Mouse (Mus musculus) lung, adult 10 weeks (tissue): ENCODE measurements around the gene Pga5. TPM values are rescaled to one million over a fixed set of nuclear protein-coding genes. Genes with fewer than 3 reads are reported as not detected.

Experiments
- polyA plus RNA-seq: library from polyadenylated mRNA; stranded (reverse); fragments of 350-450 nt; fragmentation: Illumina TruSeq; extraction: RNeasy Lipid Tissue Mini Kit (QIAGEN cat#74804); gene quantifications from one replicate; pipeline ENCODE4 v1.2.3, GENCODE M21; 2014; ENCODE audit warnings: low read depth, low replicate concordance; ENCODE audit not compliant: insufficient read depth

Pga5 gene
- polyA plus RNA-seq, result not detected

DNA sequence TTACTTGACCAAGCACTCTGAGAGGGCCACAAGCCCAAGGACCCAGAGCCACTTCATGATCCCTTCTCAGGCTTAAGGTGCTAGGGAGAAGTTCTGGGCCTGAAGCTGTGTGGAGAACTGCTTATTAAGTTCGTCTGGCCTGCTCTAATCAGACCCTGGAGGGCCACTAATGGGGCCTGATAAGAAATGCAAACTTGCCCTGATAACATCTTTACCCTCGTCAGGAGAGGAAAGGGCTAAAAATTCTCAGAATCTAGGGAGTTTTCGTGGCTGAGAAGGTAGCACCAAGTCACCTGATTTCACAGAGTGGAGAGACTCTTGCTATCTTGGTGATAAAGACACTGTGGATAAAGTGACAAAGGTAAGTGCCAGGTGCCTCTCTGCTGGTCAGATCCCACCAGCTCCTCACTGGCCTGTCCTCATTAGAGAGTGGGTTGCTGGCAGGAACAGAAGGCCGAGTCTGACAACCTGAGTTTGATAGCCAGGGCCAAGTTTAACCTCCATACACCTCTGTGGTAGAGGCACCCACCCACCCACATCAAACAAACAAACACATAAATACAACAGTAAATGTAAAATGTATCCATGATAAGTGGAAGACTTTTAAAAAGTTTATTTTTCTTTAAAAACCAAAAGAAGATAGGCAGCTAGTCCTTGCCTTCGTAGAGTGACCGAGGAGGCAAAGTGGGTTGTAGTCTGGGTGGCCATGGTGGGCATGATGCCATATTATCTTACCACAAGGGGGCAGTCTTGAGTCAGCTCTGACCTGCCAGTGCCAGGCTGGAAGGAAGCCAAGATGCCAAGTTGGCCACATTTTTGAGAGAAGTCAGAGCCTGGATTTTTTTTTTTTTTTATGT, at the start of gene Pga5:
Pga5 (minus strand) TSS at position 157 of the 857 bp plus-strand sequence.

DNA sequence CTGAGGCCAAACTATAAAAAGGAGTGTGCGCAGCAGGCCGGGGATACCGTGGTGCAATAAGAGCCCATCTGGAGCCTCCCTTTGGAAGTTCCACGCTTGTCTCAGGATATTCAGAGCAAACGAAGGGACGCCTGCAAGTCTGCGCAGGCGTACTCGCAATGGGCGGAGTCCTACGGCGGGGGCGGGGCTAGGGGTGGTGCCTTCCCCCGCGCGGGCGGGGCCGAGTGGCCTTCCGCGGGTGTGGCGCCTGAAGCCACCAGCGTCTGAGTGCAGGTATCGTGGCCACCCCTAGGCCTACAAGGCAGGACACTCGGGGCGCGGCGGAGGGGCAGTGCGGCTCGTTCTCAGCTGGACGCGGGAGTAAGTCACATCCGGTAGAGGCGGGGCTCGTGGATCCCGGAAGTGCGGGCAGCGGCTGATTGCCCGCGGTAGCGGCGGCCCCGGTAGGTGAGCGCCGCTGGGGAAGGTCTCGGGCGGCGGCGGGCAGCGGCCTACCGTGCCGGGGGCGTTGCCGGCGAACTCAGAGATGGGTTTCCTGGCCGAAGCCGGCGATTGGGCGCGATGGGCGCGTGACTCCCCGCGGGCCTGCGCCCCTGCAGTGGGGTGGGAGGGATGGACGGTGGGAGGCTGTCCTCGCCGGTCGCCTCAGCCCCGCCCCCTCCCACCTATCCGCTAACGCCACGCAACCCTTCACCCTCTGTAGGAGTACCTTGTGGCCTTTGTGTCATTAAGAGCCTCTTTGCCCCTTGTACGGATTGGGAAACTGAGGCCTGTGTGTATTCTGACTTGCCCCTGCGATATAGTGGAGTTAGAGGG, 10.9 kb upstream of the Pga5 start, which contains the start of gene Vps37c:
Vps37c (plus strand) TSS at position 199 of the 816 bp plus-strand sequence.

DNA sequence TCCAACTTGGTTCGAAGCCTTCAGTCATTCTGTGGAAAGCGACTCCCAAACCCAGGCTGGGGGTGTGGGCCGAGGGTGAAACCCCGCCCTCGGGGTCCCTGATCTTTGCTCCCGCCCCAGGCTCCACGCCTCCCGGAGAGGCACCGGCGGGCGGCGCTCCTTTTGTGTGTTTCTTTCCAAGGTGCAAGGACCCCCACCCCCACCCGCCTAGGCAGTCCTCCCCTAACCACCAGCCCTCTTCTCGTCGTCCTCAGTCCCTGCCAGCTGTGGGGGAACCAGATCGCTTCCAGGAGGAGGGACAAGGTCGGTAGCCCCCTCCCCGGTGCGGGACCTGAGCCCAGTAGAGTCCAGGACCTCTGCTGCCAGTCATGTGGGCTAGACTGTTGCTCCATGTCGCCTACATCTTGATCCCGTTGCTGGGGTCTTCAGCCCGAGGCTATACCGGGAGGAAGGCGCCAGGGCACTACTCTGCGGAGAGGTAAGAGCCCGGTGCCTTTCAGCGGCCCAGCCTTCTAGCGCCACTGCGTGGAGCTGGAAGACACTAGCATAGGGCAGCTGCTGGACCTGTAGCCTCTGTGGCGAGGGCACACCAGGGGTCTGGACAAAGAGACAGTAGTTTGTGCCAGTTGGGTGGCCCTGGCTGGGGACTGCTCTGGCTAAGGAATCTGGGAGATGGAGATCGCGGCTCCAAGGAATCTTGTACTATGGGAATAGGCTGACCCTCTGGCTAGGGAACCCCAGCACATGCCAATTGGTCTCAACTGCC, 43.6 kb downstream of the Pga5 start, which contains the start of gene Vwce:
Vwce (plus strand) TSS at position 108 of the 766 bp plus-strand sequence.

Other genes with a start within 250 kb of the Pga5 start
- gene Lrrc10b, start 220.6 kb downstream of the Pga5 start, polyA plus RNA-seq, result 10.1 TPM
- gene Ppp1r32, start 195.1 kb downstream of the Pga5 start, polyA plus RNA-seq, result 4.4 TPM
- gene Cpsf7, start 152.8 kb downstream of the Pga5 start, polyA plus RNA-seq, result 20.6 TPM
- gene Sdhaf2, start 151.9 kb downstream of the Pga5 start, polyA plus RNA-seq, result 40.3 TPM
- gene Tmem216, start 121.8 kb downstream of the Pga5 start, polyA plus RNA-seq, result 16.3 TPM
- gene Cyb561a3, start 100.9 kb downstream of the Pga5 start, polyA plus RNA-seq, result 37.7 TPM
- 10.1 TPM for gene Tmem138, start 100.7 kb downstream of the Pga5 start, polyA plus RNA-seq
- 93.9 TPM for gene Ddb1, start 72.7 kb downstream of the Pga5 start, polyA plus RNA-seq
- 4.0 TPM for gene Tkfc, start 72.4 kb downstream of the Pga5 start, polyA plus RNA-seq
- not detected for gene Vwce, start 43.9 kb downstream of the Pga5 start, polyA plus RNA-seq
- 14.1 TPM for gene Vps37c, start 10.7 kb upstream of the Pga5 start, polyA plus RNA-seq
- gene Cd5, start 60.9 kb upstream of the Pga5 start, polyA plus RNA-seq, result 2.3 TPM
- gene Cd6, start 152.0 kb upstream of the Pga5 start, polyA plus RNA-seq, result 1.6 TPM
- 9.9 TPM for gene Slc15a3, start 161.7 kb upstream of the Pga5 start, polyA plus RNA-seq
- gene Tmem132a, start 191.9 kb upstream of the Pga5 start, polyA plus RNA-seq, result 5.2 TPM
- gene Tmem109, start 203.9 kb upstream of the Pga5 start, polyA plus RNA-seq, result 130 TPM
- 53.5 TPM for gene Prpf19, start 217.2 kb upstream of the Pga5 start, polyA plus RNA-seq
- gene Zp1, start 242.6 kb upstream of the Pga5 start, polyA plus RNA-seq, result not detected